Mouse (Mus musculus) G1E (cell line): Measurements from ENCODE around the gene Ret.

Experiments used
- CTCF ChIP-seq: IDR thresholded peaks from 2 replicates; pipeline ENCODE4 v1.5.1; 2012; ENCODE audit warnings: low read depth, low read length, inconsistent platforms, mixed read lengths
- GATA1 ChIP-seq: IDR thresholded peaks from 2 replicates; pipeline ENCODE4 v1.6.1; 2012; ENCODE audit warnings: borderline replicate concordance, low read length, inconsistent platforms, mixed read lengths
- GATA2 ChIP-seq: IDR thresholded peaks from 2 replicates; pipeline ENCODE4 v1.6.1; 2012; ENCODE audit warnings: low read depth, low read length, inconsistent platforms, borderline replicate concordance
- POLR2AphosphoS5 ChIP-seq: IDR thresholded peaks from 2 replicates; pipeline ENCODE4 v1.6.1; 2012; ENCODE audit warnings: low read depth, low read length, inconsistent platforms; ENCODE audit not compliant: insufficient replicate concordance
- TAL1 ChIP-seq: conservative IDR thresholded peaks from 2 replicates; pipeline ENCODE4 v1.6.1; 2012; ENCODE audit warnings: low read depth, low read length, inconsistent platforms, mixed read lengths

DNA sequence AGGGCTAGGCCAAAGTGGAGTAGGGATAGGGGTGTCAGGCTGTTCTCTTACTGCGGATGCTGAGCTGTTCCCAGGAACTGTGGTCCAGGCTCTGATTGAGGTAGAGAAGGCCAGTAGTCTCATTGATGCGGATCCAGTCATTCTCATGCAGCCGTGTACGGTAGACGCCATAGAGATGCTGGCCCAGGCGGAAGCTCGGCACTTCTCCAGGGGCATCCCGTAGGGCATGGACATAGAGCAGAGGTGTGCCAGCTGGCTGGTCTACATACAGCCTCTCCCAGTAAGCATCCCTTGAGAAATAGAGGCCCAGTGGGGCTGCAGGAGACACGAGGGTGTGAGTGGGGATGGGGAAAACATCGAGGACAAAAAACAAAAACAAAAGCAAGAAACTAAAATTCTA, 13.4 kb downstream of the Ret start:
- TF ChIP-seq CTCF = no peak
- no peak for TF ChIP-seq TAL1
- no peak for TF ChIP-seq GATA1
- TF ChIP-seq POLR2AphosphoS5 = no peak
- no peak for TF ChIP-seq GATA2
